Mouse (Mus musculus): ENCODE data around the gene Map2k6. TPM values are rescaled to one million over a fixed set of nuclear protein-coding genes. Genes with fewer than 3 reads are reported as not detected.

Map2k6 gene
- polyA plus RNA-seq, 1 experiment from 2014 or later: 4.7 TPM

DNA sequence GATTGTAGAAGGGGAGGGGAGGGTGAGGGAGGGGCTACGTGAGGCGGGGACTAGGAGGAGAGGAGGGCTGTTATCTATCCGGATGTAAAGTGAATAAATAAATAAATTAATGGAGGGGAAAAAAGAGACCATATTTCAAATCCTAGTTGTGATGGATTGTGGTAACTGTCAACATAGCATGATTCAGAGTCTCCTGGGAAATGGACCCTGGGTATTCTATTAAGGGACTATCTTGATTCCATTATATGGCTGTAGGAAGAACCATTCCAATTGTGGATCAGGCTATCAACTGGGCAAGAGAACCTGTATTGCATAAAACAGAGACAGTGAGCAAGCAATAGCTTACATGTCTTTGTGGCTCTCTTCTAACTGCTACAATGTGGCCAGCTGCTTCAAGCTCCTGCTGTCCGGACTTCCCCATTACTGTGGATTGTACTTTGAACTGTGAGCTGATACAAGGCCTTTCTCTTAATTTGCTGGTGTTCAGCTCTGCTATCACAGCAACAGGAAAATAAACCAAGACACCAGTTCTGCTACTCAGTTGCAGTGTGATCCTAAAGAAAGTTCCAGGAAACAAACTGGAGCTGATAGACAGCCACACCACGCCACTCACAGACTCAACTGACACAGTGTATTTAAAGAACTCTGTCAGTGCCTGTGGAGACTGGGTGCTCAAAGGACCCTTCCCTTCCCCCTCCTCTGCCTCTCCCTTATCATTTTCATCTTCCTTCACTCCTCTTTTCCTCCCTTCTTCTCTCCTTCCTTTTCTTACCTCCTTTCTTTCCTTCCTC lies 77.6 kb downstream of the Map2k6 start:
- WGBS: 48% methylated on average over 5 of the region's 5 CpGs
- TF ChIP-seq EP300 (IDR thresholded peaks at IDR 0.05) (no peak), CTCF (IDR thresholded peaks at IDR 0.05) (no peak)
- Histone ChIP-seq H3K9ac (replicated peaks; ENCODE audit: low read depth) (no peak overlapping the region), H3K27ac (ENCODE audit: low read length) (no peak overlapping the region), H3K27me3 (replicated peaks; ENCODE audit: insufficient read depth, low read length) (no peaks in the 10 kb centered on the region), H3K4me1 (ENCODE audit: insufficient read depth, low read depth, low read length) (no peaks in the 10 kb centered on the region), H3K4me2 (replicated peaks; ENCODE audit: low read depth, low read length) (no peak overlapping the region), H3K4me3 (ENCODE audit: low read depth, low read length) (no peak overlapping the region), H3K36me3 (ENCODE audit: insufficient read depth, low read length) (no peaks in the 10 kb centered on the region), H3K9me3 (ENCODE audit: low read length) (no peaks in the 10 kb centered on the region)
- ATAC-seq (no peak), DNase-seq (ENCODE audit: low spot score) (no peak)

- Histone ChIP-seq H3K4me3 (ENCODE audit: low read depth, low read length) (no peak overlapping the region), H3K4me2 (replicated peaks; ENCODE audit: low read depth, low read length) (no peak overlapping the region), H3K27ac (ENCODE audit: low read length) (no peak overlapping the region), H3K9me3 (ENCODE audit: low read length) (no peaks in the 10 kb centered on the region), H3K4me1 (ENCODE audit: insufficient read depth, low read depth, low read length) (no peaks in the 10 kb centered on the region), H3K36me3 (ENCODE audit: insufficient read depth, low read length) (no peaks in the 10 kb centered on the region), H3K27me3 (replicated peaks; ENCODE audit: insufficient read depth, low read length) (no peaks in the 10 kb centered on the region), H3K9ac (replicated peaks; ENCODE audit: low read depth) (no peak overlapping the region)
- WGBS: 49% methylated on average over 18 of the region's 18 CpGs
- TF ChIP-seq EP300 (IDR thresholded peaks at IDR 0.05): no peak
- TF ChIP-seq CTCF (IDR thresholded peaks at IDR 0.05): no peak
- DNase-seq (ENCODE audit: low spot score) (peak; percentile 16), ATAC-seq (no peak)
Measured at GRCm38 (mm10) chr11:110477961-110478869, 79.3 kb downstream of the Map2k6 start.

DNA sequence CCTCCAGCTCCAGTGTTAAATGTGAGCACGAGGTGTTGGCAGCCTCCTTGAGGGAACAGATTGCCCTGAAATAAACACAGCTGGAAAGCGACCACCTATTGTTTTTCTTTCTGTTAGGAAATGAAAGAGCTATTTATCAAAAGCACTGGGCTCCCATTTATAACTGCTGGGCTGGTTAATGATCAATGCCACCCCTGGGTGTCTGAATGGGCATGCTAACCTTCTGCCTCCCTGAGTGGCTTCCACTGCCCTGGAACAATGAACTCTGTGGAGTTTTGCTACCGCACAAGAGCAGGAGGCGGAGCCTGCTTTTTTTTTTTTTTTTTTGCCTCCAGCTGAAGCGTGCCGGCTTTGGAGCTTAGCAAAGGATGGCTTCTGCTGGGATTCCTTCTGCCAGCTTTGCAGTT lies 80.1 kb downstream of the Map2k6 start:
- H3K4me3 ChIP-seq (ENCODE audit: low read depth, low read length): peak overlapping the region; percentile 21; the same call in 1 of the 2 replicates
- peak; percentile 47; the same call in 1 of the 2 replicates for ATAC-seq
- no peak for TF ChIP-seq EP300 (IDR thresholded peaks at IDR 0.05)
- TF ChIP-seq CTCF (IDR thresholded peaks at IDR 0.05): no peak
- H3K36me3 ChIP-seq (ENCODE audit: insufficient read depth, low read length): no peaks in the 10 kb centered on the region
- no peaks in the 10 kb centered on the region for H3K9me3 ChIP-seq (ENCODE audit: low read length)
- no peaks in the 10 kb centered on the region for H3K27me3 ChIP-seq (replicated peaks; ENCODE audit: insufficient read depth, low read length)
- no peak overlapping the region for H3K9ac ChIP-seq (replicated peaks; ENCODE audit: low read depth)
- no peaks in the 10 kb centered on the region for H3K4me1 ChIP-seq (ENCODE audit: insufficient read depth, low read depth, low read length)
- H3K4me2 ChIP-seq (replicated peaks; ENCODE audit: low read depth, low read length): peak overlapping the region; percentile 47
- 2% methylated on average over 5 of the region's 6 CpGs for WGBS
- peak; percentile 55 for DNase-seq (ENCODE audit: low spot score)
- no peak overlapping the region for H3K27ac ChIP-seq (ENCODE audit: low read length)

DNA sequence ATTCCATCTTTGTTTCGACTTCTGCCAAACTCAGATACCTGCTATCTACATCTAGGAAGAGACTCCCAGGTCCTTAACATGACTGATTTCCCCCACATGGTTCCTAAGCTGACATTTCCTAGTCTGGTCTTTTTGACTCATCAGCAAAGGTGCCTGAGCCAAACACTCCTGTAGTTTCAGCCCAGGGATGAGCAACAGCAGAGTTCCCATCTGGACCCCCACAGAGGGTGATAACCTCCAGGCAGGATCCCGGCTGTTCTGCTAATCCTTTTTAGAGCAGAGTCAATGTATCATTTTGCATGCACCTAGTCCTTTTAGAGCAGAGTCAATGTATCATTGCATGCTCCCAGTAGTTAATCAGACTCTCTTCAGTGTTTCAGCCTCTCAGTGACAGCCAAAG lies 82.5 kb downstream of the Map2k6 start:
- Histone ChIP-seq H3K27me3 (replicated peaks; ENCODE audit: insufficient read depth, low read length) (no peaks in the 10 kb centered on the region), H3K9me3 (ENCODE audit: low read length) (no peaks in the 10 kb centered on the region), H3K4me3 (ENCODE audit: low read depth, low read length) (no peak overlapping the region), H3K27ac (ENCODE audit: low read length) (no peak overlapping the region), H3K4me2 (replicated peaks; ENCODE audit: low read depth, low read length) (no peak overlapping the region), H3K4me1 (ENCODE audit: insufficient read depth, low read depth, low read length) (no peaks in the 10 kb centered on the region), H3K9ac (replicated peaks; ENCODE audit: low read depth) (no peak overlapping the region), H3K36me3 (ENCODE audit: insufficient read depth, low read length) (no peaks in the 10 kb centered on the region)
- ATAC-seq (no peak), DNase-seq (ENCODE audit: low spot score) (no peak)
- TF ChIP-seq EP300 (IDR thresholded peaks at IDR 0.05) (no peak), CTCF (IDR thresholded peaks at IDR 0.05) (no peak)
- 84% methylated on average over 2 of the region's 2 CpGs for WGBS

- H3K36me3 ChIP-seq (ENCODE audit: insufficient read depth, low read length): no peaks in the 10 kb centered on the region
- DNase-seq (ENCODE audit: low spot score) (no peak), ATAC-seq (no peak)
- H3K27ac ChIP-seq (ENCODE audit: low read length): no peak overlapping the region
- no peaks in the 10 kb centered on the region for H3K9me3 ChIP-seq (ENCODE audit: low read length)
- H3K4me2 ChIP-seq (replicated peaks; ENCODE audit: low read depth, low read length): no peak overlapping the region
- 81% methylated on average over 8 of the region's 8 CpGs for WGBS
- no peaks in the 10 kb centered on the region for H3K27me3 ChIP-seq (replicated peaks; ENCODE audit: insufficient read depth, low read length)
- H3K4me3 ChIP-seq (ENCODE audit: low read depth, low read length): no peak overlapping the region
- no peak overlapping the region for H3K9ac ChIP-seq (replicated peaks; ENCODE audit: low read depth)
- TF ChIP-seq EP300 (IDR thresholded peaks at IDR 0.05): no peak
- no peak for TF ChIP-seq CTCF (IDR thresholded peaks at IDR 0.05)
- H3K4me1 ChIP-seq (ENCODE audit: insufficient read depth, low read depth, low read length): no peaks in the 10 kb centered on the region
Measured at GRCm38 (mm10) chr11:110482176-110482575, 83.3 kb downstream of the Map2k6 start.

DNA sequence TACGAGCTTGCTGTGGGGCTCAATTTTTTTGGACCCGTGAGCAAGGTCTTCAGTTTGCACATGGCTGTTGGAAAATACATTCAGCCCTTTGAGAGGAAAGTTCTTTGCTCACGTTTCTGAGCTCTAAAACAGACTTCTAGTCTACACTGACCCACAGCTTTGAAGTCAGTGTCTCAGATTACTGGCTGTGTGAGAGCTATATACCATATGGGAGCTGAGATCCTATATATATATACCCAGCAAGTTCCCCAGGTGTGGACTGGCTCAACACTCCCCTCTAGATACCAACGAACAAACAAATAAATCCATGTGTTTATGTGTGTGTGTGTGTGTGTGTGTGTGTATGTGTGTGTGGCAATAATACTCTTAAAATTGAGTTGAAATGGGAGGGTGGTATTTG lies 83.7 kb downstream of the Map2k6 start:
- no peak overlapping the region for H3K27ac ChIP-seq (ENCODE audit: low read length)
- H3K9me3 ChIP-seq (ENCODE audit: low read length): no peaks in the 10 kb centered on the region
- no peak overlapping the region for H3K9ac ChIP-seq (replicated peaks; ENCODE audit: low read depth)
- TF ChIP-seq CTCF (IDR thresholded peaks at IDR 0.05) (no peak), EP300 (IDR thresholded peaks at IDR 0.05) (no peak)
- DNase-seq (ENCODE audit: low spot score): no peak
- no peaks in the 10 kb centered on the region for H3K36me3 ChIP-seq (ENCODE audit: insufficient read depth, low read length)
- H3K4me1 ChIP-seq (ENCODE audit: insufficient read depth, low read depth, low read length): no peaks in the 10 kb centered on the region
- no peak overlapping the region for H3K4me2 ChIP-seq (replicated peaks; ENCODE audit: low read depth, low read length)
- no peak overlapping the region for H3K4me3 ChIP-seq (ENCODE audit: low read depth, low read length)
- 71% methylated on average over 4 of the region's 4 CpGs for WGBS
- ATAC-seq: no peak
- no peaks in the 10 kb centered on the region for H3K27me3 ChIP-seq (replicated peaks; ENCODE audit: insufficient read depth, low read length)
